Comparison of ENCODE assay signal across 11 mouse cellular contexts in genomic region chr11:117224804-117225203, GRCm38 (mm10). TPM values are rescaled to one million over a fixed set of nuclear protein-coding genes. Genes with fewer than 3 reads are reported as not detected.
DNase-seq lines count a peak whose midpoint lies in the region; ATAC-seq and TF ChIP-seq lines count a peak whose summit lies in the region.
"Had no signal": no experiment of that assay in that cellular context is flagged by ENCODE, and none has a peak within 500 bp of the region (broad histone marks: within the 10 kb centered on the region; RNA-seq: fewer than 3 reads in every experiment).

No protein-coding gene starts in this region.

- DNase-seq in hindbrain, postnatal 0 days (ENCODE audit: low spot score) = no peak
- peak; percentile 43 for DNase-seq in lung, postnatal 0 days (ENCODE audit: low spot score)
- no peak for DNase-seq in lung, postnatal 25 days (ENCODE audit: low spot score)
- DNase-seq in stomach, postnatal 0 days (ENCODE audit: low spot score) = no peak
- DNase-seq in thymus, postnatal 36 days = no peak
- DNase-seq: cerebellum, postnatal 36 days; lung, postnatal 36 days had no signal

- no peak overlapping the region for H3K4me2 ChIP-seq in hindbrain, postnatal 0 days (ENCODE audit: low read depth, low read length)
- H3K4me2 ChIP-seq in hindbrain, embryonic 16.5 days (ENCODE audit: low read length) = no peak overlapping the region
- no peak overlapping the region for H3K4me2 ChIP-seq in lung, postnatal 0 days (replicated peaks; ENCODE audit: low read depth, low read length)
- H3K4me2 ChIP-seq in stomach, postnatal 0 days (replicated peaks; ENCODE audit: low read depth) = no peak overlapping the region
- no peak overlapping the region for H3K4me2 ChIP-seq in forebrain, embryonic 13.5 days
- H3K4me2 ChIP-seq: intestine, embryonic 15.5 days had no signal

- H3K27ac ChIP-seq in hindbrain, postnatal 0 days = no peak overlapping the region
- H3K27ac ChIP-seq in hindbrain, embryonic 16.5 days (ENCODE audit: low read depth, low read length) = no peak overlapping the region
- no peak overlapping the region for H3K27ac ChIP-seq in lung, postnatal 0 days (ENCODE audit: low read length)
- H3K27ac ChIP-seq in cortical plate, adult 2 months (ENCODE audit: insufficient read depth, low read length) = no peak overlapping the region
- H3K27ac ChIP-seq in stomach, postnatal 0 days (replicated peaks) = no peak overlapping the region
- H3K27ac ChIP-seq in forebrain, embryonic 13.5 days = no peak overlapping the region

- H3K9ac ChIP-seq in hindbrain, postnatal 0 days (replicated peaks; ENCODE audit: low read length) = no peak overlapping the region
- no peak overlapping the region for H3K9ac ChIP-seq in hindbrain, embryonic 16.5 days (ENCODE audit: low read depth, low read length)
- no peak overlapping the region for H3K9ac ChIP-seq in lung, postnatal 0 days (replicated peaks; ENCODE audit: low read depth)
- no peak overlapping the region for H3K9ac ChIP-seq in stomach, postnatal 0 days (ENCODE audit: low read length)
- H3K9ac ChIP-seq in forebrain, embryonic 13.5 days = no peak overlapping the region
- H3K9ac ChIP-seq: intestine, embryonic 15.5 days had no signal

- ATAC-seq in hindbrain, postnatal 0 days = no peak
- no peak for ATAC-seq in hindbrain, embryonic 16.5 days
- ATAC-seq in lung, postnatal 0 days = no peak
- ATAC-seq in stomach, postnatal 0 days (ENCODE audit: low FRiP score, low TSS enrichment) = 0 out of 2 replicates have a peak, but pooled peaks have one; percentile 16
- ATAC-seq in forebrain, embryonic 13.5 days = no peak
- ATAC-seq: intestine, embryonic 15.5 days had no signal

- no peak for TF ChIP-seq EP300 in lung, postnatal 0 days (IDR thresholded peaks at IDR 0.05)
- TF ChIP-seq EP300 in stomach, postnatal 0 days (optimal IDR thresholded peaks at IDR 0.05) = no peak

- 57% methylated on average over 4 of the region's 4 CpGs for WGBS in hindbrain, postnatal 0 days
- WGBS in hindbrain, embryonic 16.5 days = 57% methylated on average over 4 of the region's 4 CpGs
- 54% methylated on average over 4 of the region's 4 CpGs for WGBS in lung, postnatal 0 days
- 51% methylated on average over 4 of the region's 4 CpGs for WGBS in stomach, postnatal 0 days
- 59% methylated on average over 4 of the region's 4 CpGs for WGBS in forebrain, embryonic 13.5 days

- peak; percentile 46 for TF ChIP-seq CTCF in hindbrain, postnatal 0 days (IDR thresholded peaks at IDR 0.05; ENCODE audit: low read depth)
- peak; percentile 55 for TF ChIP-seq CTCF in lung, postnatal 0 days (IDR thresholded peaks at IDR 0.05)
- peak; percentile 29; the same call in 1 of the 2 replicates for TF ChIP-seq CTCF in cortical plate, adult 2 months (IDR thresholded peaks at IDR 0.05; ENCODE audit: extremely low read depth, insufficient read depth, low read length)
- TF ChIP-seq CTCF in stomach, postnatal 0 days (IDR thresholded peaks at IDR 0.05; ENCODE audit: low read depth) = peak; percentile 66

- no peaks in the 10 kb centered on the region for H3K9me3 ChIP-seq in hindbrain, postnatal 0 days (ENCODE audit: low read length)
- no peaks in the 10 kb centered on the region for H3K9me3 ChIP-seq in hindbrain, embryonic 16.5 days (ENCODE audit: control insufficient read depth, low read length)
- no peaks in the 10 kb centered on the region for H3K9me3 ChIP-seq in lung, postnatal 0 days (ENCODE audit: low read length)
- no peaks in the 10 kb centered on the region for H3K9me3 ChIP-seq in stomach, postnatal 0 days (ENCODE audit: control insufficient read depth, low read length)
- no peaks in the 10 kb centered on the region for H3K9me3 ChIP-seq in forebrain, embryonic 13.5 days (replicated peaks)
- H3K9me3 ChIP-seq: intestine, embryonic 15.5 days had no signal

- H3K4me3 ChIP-seq in hindbrain, postnatal 0 days (ENCODE audit: low read length) = no peak overlapping the region
- no peak overlapping the region for H3K4me3 ChIP-seq in hindbrain, embryonic 16.5 days (ENCODE audit: low read length)
- H3K4me3 ChIP-seq in lung, postnatal 0 days (ENCODE audit: low read depth, low read length) = no peak overlapping the region
- H3K4me3 ChIP-seq in cortical plate, adult 2 months (ENCODE audit: insufficient read depth, low read length) = no peak overlapping the region
- H3K4me3 ChIP-seq in stomach, postnatal 0 days (ENCODE audit: low read depth, low read length) = no peak overlapping the region
- H3K4me3 ChIP-seq in forebrain, embryonic 13.5 days = no peak overlapping the region
- H3K4me3 ChIP-seq: intestine, embryonic 15.5 days had no signal

- H3K4me1 ChIP-seq in hindbrain, postnatal 0 days (ENCODE audit: insufficient read depth, low read length) = no peaks in the 10 kb centered on the region
- no peaks in the 10 kb centered on the region for H3K4me1 ChIP-seq in hindbrain, embryonic 16.5 days (ENCODE audit: control insufficient read depth, insufficient read depth, low read depth, low read length)
- H3K4me1 ChIP-seq in lung, postnatal 0 days (ENCODE audit: insufficient read depth, low read depth, low read length) = no peaks in the 10 kb centered on the region
- peaks cover 1% of the 10 kb centered on the region; the same call in 1 of the 2 replicates for H3K4me1 ChIP-seq in cortical plate, adult 2 months (ENCODE audit: control insufficient read depth, insufficient read depth, low read length)
- H3K4me1 ChIP-seq in stomach, postnatal 0 days (replicated peaks; ENCODE audit: control insufficient read depth, insufficient read depth) = no peaks in the 10 kb centered on the region
- no peaks in the 10 kb centered on the region for H3K4me1 ChIP-seq in forebrain, embryonic 13.5 days

- H3K27me3 ChIP-seq in hindbrain, postnatal 0 days (ENCODE audit: insufficient read depth, low read length) = no peaks in the 10 kb centered on the region
- no peaks in the 10 kb centered on the region for H3K27me3 ChIP-seq in hindbrain, embryonic 16.5 days (replicated peaks; ENCODE audit: control insufficient read depth, insufficient read depth, low read length)
- H3K27me3 ChIP-seq in lung, postnatal 0 days (replicated peaks; ENCODE audit: insufficient read depth, low read length) = no peaks in the 10 kb centered on the region
- no peaks in the 10 kb centered on the region for H3K27me3 ChIP-seq in stomach, postnatal 0 days (ENCODE audit: control insufficient read depth, insufficient read depth, low read length)
- no peaks in the 10 kb centered on the region for H3K27me3 ChIP-seq in forebrain, embryonic 13.5 days
- H3K27me3 ChIP-seq: intestine, embryonic 15.5 days had no signal

- no peaks in the 10 kb centered on the region for H3K36me3 ChIP-seq in hindbrain, postnatal 0 days (ENCODE audit: insufficient read depth, low read length)
- H3K36me3 ChIP-seq in hindbrain, embryonic 16.5 days (ENCODE audit: control insufficient read depth, insufficient read depth, low read length) = no peaks in the 10 kb centered on the region
- H3K36me3 ChIP-seq in lung, postnatal 0 days (ENCODE audit: insufficient read depth, low read length) = no peaks in the 10 kb centered on the region
- H3K36me3 ChIP-seq in stomach, postnatal 0 days (ENCODE audit: control insufficient read depth, insufficient read depth, low read length) = no peaks in the 10 kb centered on the region
- no peaks in the 10 kb centered on the region for H3K36me3 ChIP-seq in forebrain, embryonic 13.5 days (ENCODE audit: poor library complexity, severe bottlenecking)
- H3K36me3 ChIP-seq: intestine, embryonic 15.5 days had no signal

- TF ChIP-seq POLR2A in cortical plate, adult 2 months (IDR thresholded peaks at IDR 0.05; ENCODE audit: extremely low read depth, insufficient read depth, low read length) = no peak

RNA-seq across cellular contexts. Expression of gene Sept9, which starts 25.3 kb away (rescaled TPM):
- total RNA-seq in hindbrain, postnatal 0 days (2014; rRNA removed) = 111 and 112 TPM in 2 replicates
- 88.8 and 89.8 TPM in 2 replicates for polyA plus RNA-seq in hindbrain, postnatal 0 days (2015; fragmentation: Nextera tagmentation; extraction: Ambion mirVana)
- polyA plus RNA-seq in hindbrain, embryonic 16.5 days (2015; fragmentation: Nextera tagmentation; extraction: Ambion mirVana) = 109 and 124 TPM in 2 replicates
- polyA plus RNA-seq in lung, postnatal 0 days (2015; fragmentation: Nextera tagmentation; extraction: Ambion mirVana) = 52.5 and 56.1 TPM in 2 replicates
- 34.6 and 36.9 TPM in 2 replicates for polyA plus RNA-seq in cortical plate, adult 2 months (2012; rRNA removed)
- polyA plus RNA-seq in stomach, postnatal 0 days (2015; fragmentation: Nextera tagmentation; extraction: Ambion mirVana) = 42.9 and 46.2 TPM in 2 replicates
- polyA plus RNA-seq in forebrain, embryonic 13.5 days (2015; fragmentation: Nextera tagmentation; extraction: Ambion mirVana) = 142 and 148 TPM in 2 replicates
